Mouse (Mus musculus) forebrain, embryonic 12.5 days (tissue): ENCODE measurements at regions not wholly inside any gene's neighbourhood (a gene's known extent, or its start where the extent isn't known, plus 50 kb on each side); places are given as distances from the start of the nearest gene placed in this dataset.
A peak's percentile ranks its signal among the peaks of the same experiment; 100 is the strongest.

Experiments
- ATAC-seq: fragments of 200-750 bp; cut with Nextera tagmentation; 2 replicates; pipeline ENCODE4 v1.8.0; 2017; ENCODE audit warnings: moderate TSS enrichment; ENCODE audit not compliant: low FRiP score
- H3K27ac ChIP-seq: fragments of 300-500 bp; sonication (generic); 2 replicates; pipeline ENCODE4 v1.5.1; 2016; ENCODE audit warnings: mild to moderate bottlenecking
- H3K27me3 ChIP-seq: fragments of 300-500 bp; sonication (generic); 2 replicates; pipeline ENCODE4 v1.6.1; 2016; ENCODE audit warnings: mild to moderate bottlenecking
- H3K36me3 ChIP-seq: fragments of 300-500 bp; sonication (generic); replicated peaks from 2 replicates; pipeline ENCODE4 v1.6.1; 2016; ENCODE audit warnings: mild to moderate bottlenecking
- H3K4me1 ChIP-seq: fragments of 300-500 bp; sonication (generic); 2 replicates; pipeline ENCODE4 v1.6.1; 2016
- H3K4me2 ChIP-seq: fragments of 300-500 bp; sonication (generic); 2 replicates; pipeline ENCODE4 v1.6.1; 2016; ENCODE audit warnings: mild to moderate bottlenecking, moderate library complexity
- H3K4me3 ChIP-seq: fragments of 300-500 bp; sonication (generic); replicated peaks from 2 replicates; pipeline ENCODE4 v1.5.1; 2016; ENCODE audit warnings: mild to moderate bottlenecking
- H3K9ac ChIP-seq: fragments of 300-500 bp; sonication (generic); 2 replicates; pipeline ENCODE4 v1.6.1; 2016; ENCODE audit warnings: mild to moderate bottlenecking
- H3K9me3 ChIP-seq: fragments of 300-500 bp; sonication (generic); 2 replicates; pipeline ENCODE4 v1.6.1; 2016
- WGBS: fragments of 180-500 bp; shearing (Covaris S2); methylation state at CpG from one replicate; pipeline ENCODE4 v1.1.7; 2016; 5-methylcytosine and 5-hydroxymethylcytosine counted together

GRCm38 (mm10) chr19:27032621-27033020 is 146.9 kb downstream of the Gm815 start:
- no peak for ATAC-seq
- H3K4me2 ChIP-seq, result no peak overlapping the region
- 76% methylated on average over 5 of the region's 5 CpGs for WGBS

GRCm38 (mm10) chr19:27038298-27038697 is 152.6 kb downstream of the Gm815 start:
- 22% methylated on average over 3 of the region's 3 CpGs for WGBS
- Histone ChIP-seq H3K4me2 (no peak overlapping the region), H3K4me3 (no peak overlapping the region), H3K27ac (no peak overlapping the region), H3K9me3 (no peaks in the 10 kb centered on the region), H3K27me3 (no peaks in the 10 kb centered on the region), H3K9ac (no peak overlapping the region), H3K36me3 (no peaks in the 10 kb centered on the region), H3K4me1 (peaks cover 4% of the 10 kb centered on the region; the same call in 1 of the 2 replicates)
- ATAC-seq, result 0 out of 2 replicates have a peak, but pooled peaks have one; percentile 39

More at GRCm38 (mm10) chr19:27032621-27033020, 146.9 kb downstream of the Gm815 start:
- no peaks in the 10 kb centered on the region for H3K36me3 ChIP-seq
- H3K9me3 ChIP-seq, result no peaks in the 10 kb centered on the region
- H3K27ac ChIP-seq, result no peak overlapping the region
- no peak overlapping the region for H3K4me3 ChIP-seq
- H3K27me3 ChIP-seq, result no peaks in the 10 kb centered on the region
- H3K9ac ChIP-seq, result no peak overlapping the region
- H3K4me1 ChIP-seq, result peaks cover 4% of the 10 kb centered on the region; the same call in 1 of the 2 replicates

- WGBS, result 68% methylated on average over 3 of the region's 3 CpGs
- Histone ChIP-seq H3K4me1 (peaks cover 4% of the 10 kb centered on the region; the same call in 1 of the 2 replicates), H3K36me3 (no peaks in the 10 kb centered on the region), H3K9ac (no peak overlapping the region), H3K9me3 (no peaks in the 10 kb centered on the region), H3K27ac (no peak overlapping the region), H3K4me2 (no peak overlapping the region), H3K4me3 (no peak overlapping the region), H3K27me3 (no peaks in the 10 kb centered on the region)
- ATAC-seq, result no peak
Measured at GRCm38 (mm10) chr19:27040321-27041025, 154.8 kb downstream of the Gm815 start.

- H3K27me3 ChIP-seq, result no peaks in the 10 kb centered on the region
- no peaks in the 10 kb centered on the region for H3K36me3 ChIP-seq
- no peak overlapping the region for H3K9ac ChIP-seq
- no peak overlapping the region for H3K27ac ChIP-seq
- 58% methylated on average over 12 of the region's 12 CpGs for WGBS
- H3K4me2 ChIP-seq, result no peak overlapping the region
- H3K4me3 ChIP-seq, result no peak overlapping the region
- H3K9me3 ChIP-seq, result no peaks in the 10 kb centered on the region
- H3K4me1 ChIP-seq, result 0 out of 2 replicates have a peak, but pooled peaks cover 12% of the 10 kb centered on the region
- peak; percentile 36; the same call in 1 of the 2 replicates for ATAC-seq
Measured at GRCm38 (mm10) chr19:27066449-27067181, 149.7 kb upstream of the Vldlr start.

- Histone ChIP-seq H3K9ac (no peak overlapping the region), H3K4me1 (no peaks in the 10 kb centered on the region), H3K4me3 (no peak overlapping the region), H3K9me3 (no peaks in the 10 kb centered on the region), H3K27me3 (no peaks in the 10 kb centered on the region), H3K4me2 (no peak overlapping the region), H3K36me3 (no peaks in the 10 kb centered on the region), H3K27ac (no peak overlapping the region)
- 72% methylated on average over 3 of the region's 3 CpGs for WGBS
- ATAC-seq, result no peak
Measured at GRCm38 (mm10) chr19:27073281-27073680, 143.0 kb upstream of the Vldlr start.

- H3K9me3 ChIP-seq, result no peaks in the 10 kb centered on the region
- no peak overlapping the region for H3K4me3 ChIP-seq
- no peak overlapping the region for H3K9ac ChIP-seq
- 82% methylated on average over 5 of the region's 5 CpGs for WGBS
- no peak overlapping the region for H3K4me2 ChIP-seq
- H3K27me3 ChIP-seq, result no peaks in the 10 kb centered on the region
- no peak overlapping the region for H3K27ac ChIP-seq
- ATAC-seq, result no peak
- H3K36me3 ChIP-seq, result no peaks in the 10 kb centered on the region
- H3K4me1 ChIP-seq, result no peaks in the 10 kb centered on the region
Measured at GRCm38 (mm10) chr19:27075019-27075418, 141.3 kb upstream of the Vldlr start.

- ATAC-seq, result no peak
- H3K36me3 ChIP-seq, result no peaks in the 10 kb centered on the region
- no peaks in the 10 kb centered on the region for H3K27me3 ChIP-seq
- no peak overlapping the region for H3K4me2 ChIP-seq
- H3K4me1 ChIP-seq, result no peaks in the 10 kb centered on the region
- H3K4me3 ChIP-seq, result no peak overlapping the region
- no peak overlapping the region for H3K27ac ChIP-seq
- H3K9me3 ChIP-seq, result no peaks in the 10 kb centered on the region
- no peak overlapping the region for H3K9ac ChIP-seq
- 87% methylated on average over 4 of the region's 4 CpGs for WGBS
Measured at GRCm38 (mm10) chr19:27076920-27077512, 139.3 kb upstream of the Vldlr start.

GRCm38 (mm10) chr19:27087344-27087743 is 128.9 kb upstream of the Vldlr start:
- ATAC-seq, result no peak
- 79% methylated on average over 2 of the region's 2 CpGs for WGBS

GRCm38 (mm10) chr19:27087833-27088232 is 128.5 kb upstream of the Vldlr start:
- Histone ChIP-seq H3K27ac (no peak overlapping the region), H3K27me3 (no peaks in the 10 kb centered on the region), H3K9ac (no peak overlapping the region), H3K4me2 (no peak overlapping the region), H3K4me3 (no peak overlapping the region), H3K36me3 (no peaks in the 10 kb centered on the region), H3K9me3 (no peaks in the 10 kb centered on the region), H3K4me1 (no peaks in the 10 kb centered on the region; the same call in 1 of the 2 replicates)
- ATAC-seq, result no peak
- WGBS, result 92% methylated on average over 5 of the region's 5 CpGs

More at GRCm38 (mm10) chr19:27087344-27087743, 128.9 kb upstream of the Vldlr start:
- no peaks in the 10 kb centered on the region; the same call in 1 of the 2 replicates for H3K4me1 ChIP-seq
- H3K27ac ChIP-seq, result no peak overlapping the region
- H3K4me3 ChIP-seq, result no peak overlapping the region
- H3K4me2 ChIP-seq, result no peak overlapping the region
- no peaks in the 10 kb centered on the region for H3K9me3 ChIP-seq
- no peaks in the 10 kb centered on the region for H3K27me3 ChIP-seq
- no peaks in the 10 kb centered on the region for H3K36me3 ChIP-seq
- no peak overlapping the region for H3K9ac ChIP-seq

- Histone ChIP-seq H3K4me2 (no peak overlapping the region), H3K27ac (no peak overlapping the region), H3K27me3 (no peaks in the 10 kb centered on the region), H3K36me3 (no peaks in the 10 kb centered on the region), H3K9me3 (no peaks in the 10 kb centered on the region), H3K4me3 (no peak overlapping the region), H3K4me1 (no peaks in the 10 kb centered on the region), H3K9ac (no peak overlapping the region)
- WGBS, result 90% methylated on average over 1 of the region's 1 CpGs
- no peak for ATAC-seq
Measured at GRCm38 (mm10) chr19:27089099-27089498, 127.2 kb upstream of the Vldlr start.

- no peaks in the 10 kb centered on the region for H3K4me1 ChIP-seq
- H3K4me3 ChIP-seq, result no peak overlapping the region
- H3K36me3 ChIP-seq, result no peaks in the 10 kb centered on the region
- ATAC-seq, result no peak
- H3K9ac ChIP-seq, result no peak overlapping the region
- 95% methylated on average over 2 of the region's 2 CpGs for WGBS
- no peak overlapping the region for H3K27ac ChIP-seq
- no peaks in the 10 kb centered on the region for H3K9me3 ChIP-seq
- H3K27me3 ChIP-seq, result no peaks in the 10 kb centered on the region
- H3K4me2 ChIP-seq, result no peak overlapping the region
Measured at GRCm38 (mm10) chr19:27091603-27092002, 124.7 kb upstream of the Vldlr start.

- Histone ChIP-seq H3K4me2 (no peak overlapping the region), H3K27ac (no peak overlapping the region), H3K27me3 (no peaks in the 10 kb centered on the region), H3K9me3 (no peaks in the 10 kb centered on the region), H3K9ac (no peak overlapping the region), H3K36me3 (no peaks in the 10 kb centered on the region), H3K4me3 (no peak overlapping the region), H3K4me1 (no peaks in the 10 kb centered on the region)
- WGBS, result 77% methylated on average over 13 of the region's 13 CpGs
- ATAC-seq, result no peak
Measured at GRCm38 (mm10) chr19:27094777-27095478, 121.4 kb upstream of the Vldlr start.
